Mouse (Mus musculus): ENCODE measurements around the gene B4galt5.

DNA sequence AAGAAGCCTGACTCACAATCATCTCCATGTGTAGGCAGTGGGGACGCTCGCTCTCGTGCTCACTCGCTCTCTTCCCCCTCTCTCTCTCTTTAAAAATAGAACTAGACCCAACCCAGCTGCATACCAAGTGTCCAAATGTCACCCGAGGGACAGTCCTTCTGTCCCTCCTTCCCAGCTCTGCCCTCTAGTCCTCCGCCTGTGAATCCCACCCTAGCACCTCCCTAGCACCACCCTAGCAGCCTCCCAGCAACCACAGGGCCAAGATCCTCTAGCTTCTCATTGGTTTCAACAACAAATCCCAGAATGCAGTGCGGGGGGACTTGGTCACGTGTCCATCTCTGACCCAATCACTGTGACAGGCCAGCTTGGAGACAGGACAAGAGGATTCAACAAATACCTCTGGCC, 27.2 kb upstream of the B4galt5 start:
- no peak for TF ChIP-seq CTCF (IDR thresholded peaks at IDR 0.05; ENCODE audit: low read depth, low read length)
- no peak for TF ChIP-seq POLR2A (IDR thresholded peaks at IDR 0.05; ENCODE audit: borderline replicate concordance, low read depth, low read length)
